Mouse (Mus musculus) embryonic facial prominence, embryonic 13.5 days (tissue): ENCODE data around the gene Rnpepl1. TPM values are rescaled to one million over a fixed set of nuclear protein-coding genes. Genes with fewer than 3 reads are reported as not detected.

Experiments
- ATAC-seq: fragments of 200-750 bp; cut with Nextera tagmentation; 2 replicates; pipeline ENCODE4 v1.8.0; 2017; ENCODE audit warnings: low read depth; ENCODE audit not compliant: insufficient number of reproducible peaks, insufficient read depth, low FRiP score, low TSS enrichment
- H3K27ac ChIP-seq: fragments of 300-500 bp; sonication (generic); 2 replicates; pipeline ENCODE4 v1.5.1; 2015; ENCODE audit warnings: moderate library complexity, mild to moderate bottlenecking, inconsistent platforms
- H3K27me3 ChIP-seq: fragments of 300-500 bp; sonication (generic); 2 replicates; pipeline ENCODE4 v1.6.1; 2015; ENCODE audit warnings: mild to moderate bottlenecking, inconsistent platforms
- H3K36me3 ChIP-seq: fragments of 300-500 bp; sonication (generic); 2 replicates; pipeline ENCODE4 v1.6.1; 2015; ENCODE audit warnings: mild to moderate bottlenecking, inconsistent platforms
- H3K4me1 ChIP-seq: fragments of 300-500 bp; sonication (generic); 2 replicates; pipeline ENCODE4 v1.6.1; 2015; ENCODE audit warnings: inconsistent platforms
- H3K4me2 ChIP-seq: fragments of 300-500 bp; sonication (generic); 2 replicates; pipeline ENCODE4 v1.6.1; 2015; ENCODE audit warnings: moderate library complexity, mild to moderate bottlenecking, inconsistent platforms
- H3K4me3 ChIP-seq: fragments of 300-500 bp; sonication (generic); 2 replicates; pipeline ENCODE4 v1.5.1; 2015; ENCODE audit warnings: mild to moderate bottlenecking, inconsistent platforms
- H3K9ac ChIP-seq: fragments of 300-500 bp; sonication (generic); 2 replicates; pipeline ENCODE4 v1.6.1; 2015; ENCODE audit warnings: mild to moderate bottlenecking, inconsistent platforms
- H3K9me3 ChIP-seq: fragments of 300-500 bp; sonication (generic); 2 replicates; pipeline ENCODE4 v1.6.1; 2016; ENCODE audit warnings: inconsistent platforms
- WGBS: fragments of 180-500 bp; shearing (Covaris S2); methylation state at CpG from one replicate; pipeline ENCODE4 v1.1.7; 2015; ENCODE audit warnings: mixed read lengths; 5-methylcytosine and 5-hydroxymethylcytosine counted together
- polyA plus RNA-seq: library from polyadenylated mRNA; unstranded; fragments of >200 nt; fragmentation: Nextera tagmentation; extraction: Ambion mirVana; gene quantifications from 2 replicates; pipeline ENCODE4 v1.2.1, GENCODE M21; 2015

Gene Rnpepl1
- polyA plus RNA-seq, 1 experiment from 2014 or later, result 30.0 TPM

DNA sequence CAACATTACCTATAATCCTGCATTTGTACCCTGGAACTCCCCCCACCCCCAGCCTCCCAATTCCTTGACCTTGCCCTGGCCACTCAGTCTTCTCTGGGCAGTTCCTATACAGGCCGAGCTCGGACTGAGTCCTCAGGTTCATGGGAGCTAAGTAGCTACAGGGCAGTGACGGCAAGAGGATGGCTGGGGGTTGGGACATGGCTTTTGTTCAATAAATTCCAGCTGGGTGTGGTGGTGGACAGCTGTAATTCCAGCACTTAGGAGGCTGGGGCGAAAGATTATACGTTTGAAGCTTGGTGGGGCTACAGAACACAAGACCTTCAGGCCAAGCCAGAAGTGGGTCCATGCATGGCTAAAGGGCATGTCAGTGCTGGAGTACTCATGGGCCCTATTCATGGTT is 30.5 kb upstream of the Rnpepl1 start:
- H3K36me3 ChIP-seq, result no peaks in the 10 kb centered on the region
- H3K4me2 ChIP-seq, result no peak overlapping the region
- no peak overlapping the region for H3K4me3 ChIP-seq
- H3K4me1 ChIP-seq, result peaks cover 3% of the 10 kb centered on the region; the same call in 1 of the 2 replicates
- no peak overlapping the region for H3K9ac ChIP-seq
- H3K9me3 ChIP-seq, result no peaks in the 10 kb centered on the region
- ATAC-seq, result no peak
- H3K27me3 ChIP-seq, result peaks cover 8% of the 10 kb centered on the region; the same call in 1 of the 2 replicates
- H3K27ac ChIP-seq, result no peak overlapping the region
- 62% methylated on average over 5 of the region's 5 CpGs for WGBS

GRCm38 (mm10) chr1:92881982-92882381 is 28.6 kb upstream of the Rnpepl1 start:
- no peak overlapping the region for H3K4me2 ChIP-seq
- 84% methylated on average over 6 of the region's 6 CpGs for WGBS
- ATAC-seq, result no peak
- no peak overlapping the region for H3K9ac ChIP-seq
- H3K9me3 ChIP-seq, result no peaks in the 10 kb centered on the region
- H3K27me3 ChIP-seq, result peaks cover 8% of the 10 kb centered on the region; the same call in 1 of the 2 replicates
- peaks cover 3% of the 10 kb centered on the region; the same call in 1 of the 2 replicates for H3K4me1 ChIP-seq
- no peak overlapping the region for H3K27ac ChIP-seq
- H3K4me3 ChIP-seq, result no peak overlapping the region
- no peaks in the 10 kb centered on the region for H3K36me3 ChIP-seq

GRCm38 (mm10) chr1:92888901-92889655 is 21.5 kb upstream of the Rnpepl1 start:
- Histone ChIP-seq H3K27me3 (no peaks in the 10 kb centered on the region), H3K36me3 (no peaks in the 10 kb centered on the region), H3K4me2 (no peak overlapping the region), H3K9ac (no peak overlapping the region), H3K27ac (no peak overlapping the region), H3K4me1 (no peaks in the 10 kb centered on the region), H3K4me3 (no peak overlapping the region), H3K9me3 (no peaks in the 10 kb centered on the region)
- WGBS, result 71% methylated on average over 7 of the region's 7 CpGs
- ATAC-seq, result no peak

DNA sequence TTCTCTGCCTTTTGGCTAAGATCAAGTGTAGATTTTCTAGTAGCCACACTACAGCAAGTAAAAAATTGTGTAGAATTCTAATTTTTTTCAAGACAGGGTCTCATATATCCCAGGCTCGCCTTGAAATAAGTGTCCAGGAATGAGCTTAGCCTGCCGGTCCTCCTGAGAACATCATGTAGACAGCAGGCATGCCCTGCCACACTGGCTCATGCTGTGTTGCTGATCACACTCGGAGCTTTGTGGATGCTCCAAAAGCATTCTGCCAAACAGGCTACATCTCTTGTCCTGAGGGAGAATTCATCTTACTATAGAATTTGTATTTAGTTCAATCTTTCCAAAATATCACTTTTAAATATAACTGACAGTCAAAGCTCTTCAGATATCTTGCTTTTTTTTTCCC is 17.8 kb upstream of the Rnpepl1 start:
- ATAC-seq, result no peak
- Histone ChIP-seq H3K27ac (no peak overlapping the region), H3K36me3 (no peaks in the 10 kb centered on the region), H3K27me3 (peaks cover 3% of the 10 kb centered on the region; the same call in 1 of the 2 replicates), H3K9ac (no peak overlapping the region), H3K4me2 (no peak overlapping the region), H3K4me3 (no peak overlapping the region), H3K9me3 (no peaks in the 10 kb centered on the region), H3K4me1 (no peaks in the 10 kb centered on the region)
- 57% methylated on average over 3 of the region's 3 CpGs for WGBS

DNA sequence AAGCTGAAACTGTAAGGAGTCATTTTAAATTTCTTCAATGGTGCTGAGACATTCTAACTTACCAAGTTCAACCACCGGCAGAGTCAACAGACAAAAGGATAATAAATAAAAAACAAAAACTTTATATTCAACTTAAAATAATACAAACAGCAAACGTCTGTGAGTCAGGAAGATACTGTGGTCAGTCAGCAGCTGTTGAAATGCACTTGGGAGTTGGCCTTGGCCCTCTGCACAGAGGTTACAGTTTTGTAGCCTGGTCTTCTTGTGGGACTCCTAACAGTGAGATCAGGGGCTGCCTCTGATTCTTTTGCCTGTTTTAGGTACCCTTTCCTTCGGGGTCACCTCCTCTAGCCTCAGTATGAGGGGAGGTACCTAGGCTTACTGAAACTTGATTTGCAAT is 16.7 kb upstream of the Rnpepl1 start:
- H3K9ac ChIP-seq, result no peak overlapping the region
- no peak overlapping the region for H3K27ac ChIP-seq
- H3K4me1 ChIP-seq, result no peaks in the 10 kb centered on the region
- H3K4me2 ChIP-seq, result no peak overlapping the region
- no peak overlapping the region for H3K4me3 ChIP-seq
- H3K9me3 ChIP-seq, result no peaks in the 10 kb centered on the region
- 80% methylated on average over 3 of the region's 3 CpGs for WGBS
- H3K27me3 ChIP-seq, result peaks cover 3% of the 10 kb centered on the region; the same call in 1 of the 2 replicates
- no peak for ATAC-seq
- H3K36me3 ChIP-seq, result no peaks in the 10 kb centered on the region

DNA sequence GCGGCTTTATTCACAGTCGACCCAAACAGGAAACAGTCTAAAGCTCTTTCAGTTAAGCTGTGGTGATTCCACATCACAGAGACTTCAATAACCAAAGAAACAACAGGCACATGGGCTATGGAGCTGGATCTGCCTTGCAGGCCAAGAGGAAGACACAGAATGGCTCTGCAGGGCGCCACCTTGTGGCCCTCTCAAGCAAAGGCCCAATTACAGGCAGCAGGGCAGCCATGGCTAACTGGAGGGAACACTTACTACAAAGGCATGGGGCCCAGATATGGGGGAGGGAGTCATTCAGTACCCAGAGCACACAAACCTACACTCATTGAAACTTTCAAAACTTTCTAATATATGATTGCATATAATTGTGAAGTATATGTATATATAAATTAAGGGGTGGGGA is 15.5 kb upstream of the Rnpepl1 start:
- ATAC-seq, result 0 out of 2 replicates have a peak, but pooled peaks have one; percentile 43
- Histone ChIP-seq H3K4me3 (no peak overlapping the region), H3K36me3 (no peaks in the 10 kb centered on the region), H3K9ac (no peak overlapping the region), H3K9me3 (no peaks in the 10 kb centered on the region), H3K27me3 (peaks cover 10% of the 10 kb centered on the region), H3K4me2 (no peak overlapping the region), H3K4me1 (no peaks in the 10 kb centered on the region), H3K27ac (no peak overlapping the region)
- WGBS, result 12% methylated on average over 3 of the region's 3 CpGs

GRCm38 (mm10) chr1:92902786-92903185 is 7.8 kb upstream of the Rnpepl1 start, which contains the start of gene Ankmy1:
Ankmy1 (minus strand) TSS chr1:92902906.
- Histone ChIP-seq H3K9me3 (no peaks in the 10 kb centered on the region), H3K4me2 (peak within 1 kb of the TSS; percentile 55), H3K27me3 (peaks cover 10% of the 10 kb centered on the region), H3K4me1 (peaks cover 19% of the 10 kb centered on the region), H3K27ac (no peak within 1 kb of the TSS), H3K4me3 (peak within 1 kb of the TSS; percentile 29), H3K9ac (peak within 1 kb of the TSS; percentile 12; the same call in 1 of the 2 replicates), H3K36me3 (no peaks in the 10 kb centered on the region)
- ATAC-seq, result peak; percentile 33; the same call in 1 of the 2 replicates
- WGBS, result under 1% methylated on average over 15 of the region's 15 CpGs

- WGBS, result 69% methylated on average over 4 of the region's 4 CpGs
- H3K27ac ChIP-seq, result no peak overlapping the region
- H3K36me3 ChIP-seq, result no peaks in the 10 kb centered on the region
- H3K4me1 ChIP-seq, result peaks cover 22% of the 10 kb centered on the region
- no peak for ATAC-seq
- H3K27me3 ChIP-seq, result peaks cover 14% of the 10 kb centered on the region
- no peak overlapping the region for H3K4me3 ChIP-seq
- H3K9ac ChIP-seq, result no peak overlapping the region
- no peaks in the 10 kb centered on the region for H3K9me3 ChIP-seq
- no peak overlapping the region for H3K4me2 ChIP-seq
These were observed 7.0 kb upstream of the Rnpepl1 start for GRCm38 (mm10) chr1:92903627-92904026.

DNA sequence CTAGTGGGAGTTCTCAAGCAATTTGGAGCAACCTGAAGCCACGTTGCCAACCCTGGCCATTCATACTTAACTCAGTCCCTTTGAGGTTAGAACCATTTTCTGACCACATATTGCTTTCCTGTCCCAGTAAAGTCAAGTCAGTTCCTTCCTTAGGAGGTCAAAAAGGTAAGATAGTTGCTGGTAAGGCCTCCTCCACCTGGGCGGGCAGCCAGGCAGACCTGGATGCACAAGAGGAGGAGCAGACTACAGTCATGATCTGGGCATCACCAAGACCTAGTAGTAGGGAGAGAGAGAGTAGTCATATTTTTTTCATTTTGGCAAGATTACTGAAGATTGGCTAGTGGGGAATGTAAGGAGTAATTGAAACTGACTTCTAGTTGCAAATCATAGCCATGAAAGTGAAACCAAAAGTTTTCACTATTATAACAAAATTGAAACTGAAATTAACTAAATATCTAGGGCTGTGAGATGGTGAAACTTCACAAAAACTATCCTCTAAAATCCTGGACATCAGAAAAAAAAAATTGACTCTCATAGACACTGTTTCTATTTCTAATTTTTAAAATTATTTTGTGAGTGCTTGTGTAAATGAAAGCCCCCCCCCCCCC is 4.8 kb upstream of the Rnpepl1 start:
- 87% methylated on average over 2 of the region's 2 CpGs for WGBS
- no peak for ATAC-seq
- H3K4me1 ChIP-seq, result peaks cover 30% of the 10 kb centered on the region
- peaks cover 11% of the 10 kb centered on the region; the same call in 1 of the 2 replicates for H3K27me3 ChIP-seq
- no peak overlapping the region for H3K9ac ChIP-seq
- H3K9me3 ChIP-seq, result no peaks in the 10 kb centered on the region
- no peak overlapping the region for H3K4me2 ChIP-seq
- H3K4me3 ChIP-seq, result no peak overlapping the region
- H3K27ac ChIP-seq, result no peak overlapping the region
- no peaks in the 10 kb centered on the region for H3K36me3 ChIP-seq

DNA sequence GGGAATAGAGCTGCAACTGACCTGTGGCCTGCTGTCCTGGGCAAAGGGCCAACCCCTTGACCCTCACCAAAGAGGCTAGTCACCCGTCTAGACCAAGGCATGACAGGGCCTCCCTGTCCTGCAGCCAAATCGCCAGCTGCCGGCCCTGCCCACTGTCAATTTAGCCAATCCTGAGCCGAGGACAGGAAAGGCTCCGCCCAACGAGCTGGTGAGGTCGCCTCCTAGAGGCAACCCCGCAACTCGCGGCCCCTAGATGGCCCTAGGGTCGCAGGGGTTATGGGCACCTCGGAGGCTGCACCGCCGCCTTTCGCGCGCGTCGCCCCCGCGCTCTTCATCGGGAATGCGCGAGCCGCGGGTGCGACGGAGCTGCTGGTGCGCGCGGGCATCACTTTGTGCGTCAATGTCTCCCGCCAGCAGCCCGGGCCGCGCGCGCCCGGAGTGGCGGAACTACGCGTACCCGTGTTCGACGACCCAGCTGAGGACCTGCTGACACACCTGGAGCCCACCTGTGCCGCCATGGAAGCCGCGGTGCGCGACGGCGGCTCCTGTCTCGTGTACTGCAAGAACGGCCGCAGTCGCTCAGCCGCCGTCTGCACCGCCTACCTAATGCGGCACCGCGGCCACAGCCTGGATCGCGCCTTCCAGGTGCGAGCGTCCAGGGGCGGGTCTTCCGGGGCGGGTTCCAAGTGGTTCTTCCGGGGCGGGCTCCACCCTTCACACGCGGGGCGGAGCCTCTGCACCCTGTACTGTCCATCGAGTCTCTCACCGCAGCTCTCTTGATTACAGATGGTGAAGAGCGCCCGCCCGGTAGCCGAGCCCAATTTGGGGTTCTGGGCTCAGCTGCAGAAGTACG is 3.6 kb upstream of the Rnpepl1 start, which contains the start of gene Dusp28:
Gene Dusp28 (plus strand): TSS at position 203 of the 853 bp plus-strand sequence.
- ATAC-seq, result peak; percentile 89
- no peaks in the 10 kb centered on the region for H3K9me3 ChIP-seq
- peak within 1 kb of the TSS; percentile 80 for H3K4me2 ChIP-seq
- H3K9ac ChIP-seq, result peak within 1 kb of the TSS; percentile 80
- H3K4me1 ChIP-seq, result peaks cover 38% of the 10 kb centered on the region
- under 1% methylated on average over 80 of the region's 81 CpGs for WGBS
- H3K27me3 ChIP-seq, result peaks cover 11% of the 10 kb centered on the region; the same call in 1 of the 2 replicates
- peak within 1 kb of the TSS; percentile 84 for H3K27ac ChIP-seq
- H3K36me3 ChIP-seq, result no peaks in the 10 kb centered on the region
- H3K4me3 ChIP-seq, result peak within 1 kb of the TSS; percentile 70
